Mouse (Mus musculus): ENCODE results near the gene Grin2c.

DNA sequence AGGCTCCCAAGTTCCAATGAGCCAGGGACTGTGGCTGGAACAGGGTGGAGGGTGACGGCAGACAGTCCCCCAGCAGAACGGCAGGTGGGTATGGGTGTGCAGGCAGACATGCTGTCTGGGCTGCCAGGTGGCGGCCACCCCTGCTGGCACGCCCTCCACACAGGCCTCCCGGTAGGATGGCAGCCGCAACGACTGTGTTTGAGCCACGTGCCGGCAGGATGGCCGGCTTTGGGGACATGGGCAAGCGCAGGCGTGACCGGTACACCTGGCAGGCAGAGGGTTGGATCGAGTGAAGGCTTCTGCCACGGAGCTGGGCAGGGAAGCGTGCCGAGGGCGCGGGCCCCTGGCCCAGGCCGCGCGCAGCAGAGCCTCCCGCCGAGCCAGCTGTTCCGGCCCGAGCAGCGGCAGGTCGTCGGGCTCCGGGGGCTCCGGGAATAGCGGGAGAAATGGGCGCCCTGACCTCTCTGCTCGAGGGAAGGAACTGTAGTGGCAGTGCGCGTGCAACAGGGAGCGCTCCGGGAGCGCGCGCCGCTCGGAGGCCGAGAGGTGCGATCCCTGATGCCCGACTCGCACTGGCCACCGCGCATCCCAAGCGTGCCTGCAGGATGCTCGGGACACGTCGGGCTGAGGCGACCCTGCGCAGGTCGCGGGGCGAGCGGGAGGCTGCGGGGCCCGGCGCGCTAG is 17.2 kb downstream of the Grin2c start:
- no peak for TF ChIP-seq CTCF (IDR thresholded peaks at IDR 0.05; ENCODE audit: insufficient read depth, low read length)
- TF ChIP-seq POLR2A (IDR thresholded peaks at IDR 0.05; ENCODE audit: borderline replicate concordance, extremely low read depth, low read depth, low read length): no peak
